Mouse (Mus musculus) hindbrain, postnatal 0 days (tissue): ENCODE data around the gene Gse1. TPM values are rescaled to one million over a fixed set of nuclear protein-coding genes. Genes with fewer than 3 reads are reported as not detected.
A peak's percentile ranks its signal among the peaks of the same experiment; 100 is the strongest.

Experiments used
- ATAC-seq: fragments of 200-750 bp; cut with Nextera tagmentation; 2 replicates; pipeline ENCODE4 v1.8.0; 2017; ENCODE audit warnings: mild to moderate bottlenecking, moderate TSS enrichment, moderate library complexity
- DNase-seq: peaks from one replicate; pipeline ENCODE4 v3.0.0-alpha.2; 2015; ENCODE audit warnings: low spot score
- H3K27ac ChIP-seq: fragments of 300-500 bp; sonication (generic); 2 replicates; pipeline ENCODE4 v1.5.1; 2014; ENCODE audit warnings: mild to moderate bottlenecking
- H3K27me3 ChIP-seq: fragments of 300-500 bp; sonication (generic); 2 replicates; pipeline ENCODE4 v1.6.1; 2014; ENCODE audit warnings: low read length, mixed read lengths; ENCODE audit not compliant: insufficient read depth
- H3K36me3 ChIP-seq: fragments of 300-500 bp; sonication (generic); 2 replicates; pipeline ENCODE4 v1.6.1; 2014; ENCODE audit warnings: low read length, mixed read lengths; ENCODE audit not compliant: insufficient read depth
- H3K4me1 ChIP-seq: fragments of 300-500 bp; sonication (generic); 2 replicates; pipeline ENCODE4 v1.6.1; 2014; ENCODE audit warnings: antibody characterized with exemption, low read length, mixed read lengths; ENCODE audit not compliant: insufficient read depth
- H3K4me2 ChIP-seq: fragments of 300-500 bp; sonication (generic); 2 replicates; pipeline ENCODE4 v1.6.1; 2014; ENCODE audit warnings: low read depth, mild to moderate bottlenecking, low read length, moderate library complexity, mixed read lengths
- H3K4me3 ChIP-seq: fragments of 300-500 bp; sonication (generic); 2 replicates; pipeline ENCODE4 v1.5.1; 2014; ENCODE audit warnings: low read length
- H3K9ac ChIP-seq: fragments of 300-500 bp; sonication (generic); replicated peaks from 2 replicates; pipeline ENCODE4 v1.6.1; 2014; ENCODE audit warnings: mild to moderate bottlenecking, low read length, moderate library complexity, mixed read lengths
- H3K9me3 ChIP-seq: fragments of 300-500 bp; sonication (generic); 2 replicates; pipeline ENCODE4 v1.6.1; 2016; ENCODE audit warnings: low read length, mixed read lengths
- CTCF ChIP-seq: IDR thresholded peaks from 2 replicates; pipeline ENCODE4 v1.5.1; 2016; ENCODE audit warnings: antibody characterized with exemption, control low read depth, low read depth
- WGBS: fragments of 180-500 bp; shearing (Covaris S2); extraction: QIAGEN DNeasy Blood & Tissue Kit; methylation state at CpG from one replicate; pipeline ENCODE4 v1.1.7; 2014; 5-methylcytosine and 5-hydroxymethylcytosine counted together
- polyA plus RNA-seq: library from polyadenylated mRNA; unstranded; fragments of >200 nt; fragmentation: Nextera tagmentation; extraction: Ambion mirVana; gene quantifications from 2 replicates; pipeline ENCODE4 v1.2.1, GENCODE M21; 2015
- total RNA-seq: library from RNA; depleted of rRNA; stranded (reverse); fragments of >200 nt; gene quantifications from 2 replicates; pipeline ENCODE4 v1.2.3, GENCODE M21; 2014

Gene Gse1
- total and polyA plus RNA-seq, 2 experiments from 2014 or later = 13.4 to 48.3 TPM

- Histone ChIP-seq H3K4me2 (no peak overlapping the region; the same call in 1 of the 2 replicates), H3K9ac (no peak overlapping the region), H3K36me3 (no peaks in the 10 kb centered on the region), H3K4me1 (peaks cover 57% of the 10 kb centered on the region), H3K27ac (peak overlapping the region; percentile 70; the same call in 1 of the 2 replicates), H3K27me3 (no peaks in the 10 kb centered on the region), H3K9me3 (no peaks in the 10 kb centered on the region), H3K4me3 (no peak overlapping the region)
- TF ChIP-seq CTCF = no peak
- ATAC-seq = no peak
- WGBS = 49% methylated on average over 6 of the region's 6 CpGs
- DNase-seq = no peak
Measured at GRCm38 (mm10) chr8:120513145-120513544, 284.9 kb downstream of the Gse1 start.

- no peaks in the 10 kb centered on the region for H3K27me3 ChIP-seq
- H3K36me3 ChIP-seq = no peaks in the 10 kb centered on the region
- ATAC-seq = peak; percentile 41
- H3K9ac ChIP-seq = no peak overlapping the region
- 14% methylated on average over 26 of the region's 26 CpGs for WGBS
- peak overlapping the region; percentile 36 for H3K4me2 ChIP-seq
- peak overlapping the region; percentile 70 for H3K27ac ChIP-seq
- TF ChIP-seq CTCF = no peak
- no peaks in the 10 kb centered on the region for H3K9me3 ChIP-seq
- DNase-seq = peak; percentile 73
- H3K4me1 ChIP-seq = peaks cover 53% of the 10 kb centered on the region
- H3K4me3 ChIP-seq = no peak overlapping the region
Measured at GRCm38 (mm10) chr8:120513638-120514461, 285.6 kb downstream of the Gse1 start.

GRCm38 (mm10) chr8:120515214-120515613 lies 287.0 kb downstream of the Gse1 start:
- Histone ChIP-seq H3K9ac (no peak overlapping the region), H3K9me3 (no peaks in the 10 kb centered on the region), H3K4me1 (peaks cover 45% of the 10 kb centered on the region), H3K36me3 (no peaks in the 10 kb centered on the region), H3K27me3 (no peaks in the 10 kb centered on the region), H3K4me3 (no peak overlapping the region), H3K4me2 (no peak overlapping the region), H3K27ac (no peak overlapping the region)
- WGBS = 92% methylated on average over 2 of the region's 2 CpGs
- TF ChIP-seq CTCF = no peak
- DNase-seq (no peak), ATAC-seq (no peak)

- Histone ChIP-seq H3K9ac (no peak overlapping the region), H3K27ac (no peak overlapping the region), H3K4me3 (no peak overlapping the region), H3K4me2 (no peak overlapping the region), H3K9me3 (no peaks in the 10 kb centered on the region), H3K27me3 (no peaks in the 10 kb centered on the region), H3K36me3 (no peaks in the 10 kb centered on the region), H3K4me1 (peaks cover 49% of the 10 kb centered on the region)
- ATAC-seq (no peak), DNase-seq (no peak)
- TF ChIP-seq CTCF = no peak
- WGBS = 87% methylated on average over 6 of the region's 6 CpGs
Measured at GRCm38 (mm10) chr8:120515650-120516049, 287.4 kb downstream of the Gse1 start.

GRCm38 (mm10) chr8:120516182-120516755 lies 288.0 kb downstream of the Gse1 start:
- peaks cover 50% of the 10 kb centered on the region for H3K4me1 ChIP-seq
- no peaks in the 10 kb centered on the region for H3K27me3 ChIP-seq
- H3K27ac ChIP-seq = peak overlapping the region; percentile 41; the same call in 1 of the 2 replicates
- no peaks in the 10 kb centered on the region for H3K36me3 ChIP-seq
- H3K4me2 ChIP-seq = 0 out of 2 replicates have a peak overlapping the region, but pooled peaks have one; percentile 23
- ATAC-seq (no peak), DNase-seq (peak; percentile 73)
- 25% methylated on average over 12 of the region's 12 CpGs for WGBS
- H3K9ac ChIP-seq = no peak overlapping the region
- H3K9me3 ChIP-seq = no peaks in the 10 kb centered on the region
- H3K4me3 ChIP-seq = no peak overlapping the region
- TF ChIP-seq CTCF = no peak

GRCm38 (mm10) chr8:120517666-120518410 lies 289.6 kb downstream of the Gse1 start:
- Histone ChIP-seq H3K4me1 (peaks cover 43% of the 10 kb centered on the region), H3K9ac (no peak overlapping the region)
- WGBS = 37% methylated on average over 11 of the region's 11 CpGs

More at GRCm38 (mm10) chr8:120517666-120518410, 289.6 kb downstream of the Gse1 start:
- peak overlapping the region; percentile 27; the same call in 1 of the 2 replicates for H3K27ac ChIP-seq
- no peak for TF ChIP-seq CTCF
- H3K9me3 ChIP-seq = no peaks in the 10 kb centered on the region
- H3K4me3 ChIP-seq = no peak overlapping the region
- no peak overlapping the region for H3K4me2 ChIP-seq
- ATAC-seq (no peak), DNase-seq (no peak)
- no peaks in the 10 kb centered on the region for H3K27me3 ChIP-seq
- H3K36me3 ChIP-seq = no peaks in the 10 kb centered on the region
